Mouse (Mus musculus) CH12F3 (cell line): ENCODE results near the gene Prkce.

Experiments
- in situ Hi-C: fragments of 300-500 bp; cut with MboI; formaldehyde crosslinking; loops from 2 replicates; pipeline ENCODE4 v1.14.3; 2020; ENCODE audit warnings: low sequenced_read_pairs

Prkce gene

GRCm38 (mm10) chr17:86532783-86533548, 365.4 kb downstream of the Prkce start:
- in situ Hi-C loops, result no loop called here

- in situ Hi-C loops, result no loop called here
Measured at GRCm38 (mm10) chr17:86533549-86533851, 365.9 kb downstream of the Prkce start.

- in situ Hi-C loops, result no loop called here
Measured at GRCm38 (mm10) chr17:86535096-86535495, 367.5 kb downstream of the Prkce start.

- in situ Hi-C loops, result no loop called here
Measured at GRCm38 (mm10) chr17:86535827-86536656, 368.5 kb downstream of the Prkce start.

- in situ Hi-C loops, result no loop called here
Measured at GRCm38 (mm10) chr17:86539881-86540430, 372.4 kb downstream of the Prkce start.

GRCm38 (mm10) chr17:86546529-86546928, 378.9 kb downstream of the Prkce start:
- in situ Hi-C loops, result no loop called here

- in situ Hi-C loops, result no loop called here
Measured at GRCm38 (mm10) chr17:86549128-86549527, 381.5 kb downstream of the Prkce start.

- in situ Hi-C loops, result no loop called here
Measured at GRCm38 (mm10) chr17:86551561-86551960, 384.0 kb downstream of the Prkce start.

GRCm38 (mm10) chr17:86551995-86552394, 384.4 kb downstream of the Prkce start:
- in situ Hi-C loops, result no loop called here

GRCm38 (mm10) chr17:86559206-86559891, 391.8 kb downstream of the Prkce start:
- in situ Hi-C loops, result no loop called here

GRCm38 (mm10) chr17:86560499-86560898, 392.9 kb downstream of the Prkce start:
- in situ Hi-C loops, result no loop called here

- in situ Hi-C loops, result no loop called here
Measured at GRCm38 (mm10) chr17:86570491-86570890, 402.9 kb downstream of the Prkce start.

GRCm38 (mm10) chr17:86571266-86571665, 403.7 kb downstream of the Prkce start:
- in situ Hi-C loops, result no loop called here

GRCm38 (mm10) chr17:86572136-86572535, 404.6 kb downstream of the Prkce start:
- in situ Hi-C loops, result no loop called here

- in situ Hi-C loops, result no loop called here
Measured at GRCm38 (mm10) chr17:86572576-86572975, 405.0 kb downstream of the Prkce start.

- in situ Hi-C loops, result no loop called here
Measured at GRCm38 (mm10) chr17:86573596-86574248, 406.1 kb downstream of the Prkce start.

GRCm38 (mm10) chr17:86580724-86581123, 413.1 kb downstream of the Prkce start:
- in situ Hi-C loops, result no loop called here

GRCm38 (mm10) chr17:86582341-86582740, 414.8 kb downstream of the Prkce start:
- in situ Hi-C loops, result no loop called here

- in situ Hi-C loops, result no loop called here
Measured at GRCm38 (mm10) chr17:86586441-86586840, 418.9 kb downstream of the Prkce start.

GRCm38 (mm10) chr17:86588704-86589449, 421.3 kb downstream of the Prkce start:
- in situ Hi-C loops, result no loop called here
